Mouse (Mus musculus) frontal cortex, adult (tissue): Measurements from ENCODE around the gene Cyp27b1.
A peak's percentile ranks its signal among the peaks of the same experiment; 100 is the strongest.

ENCODE experiments used
- ATAC-seq: cut with Nextera tagmentation; 2 replicates; pipeline ENCODE4 v1.9.2; 2017; ENCODE audit warnings: mild to moderate bottlenecking, moderate library complexity, mixed read lengths; ENCODE audit not compliant: low TSS enrichment

Gene Cyp27b1

GRCm38 (mm10) chr10:127047954-127048353 lies at the start of gene Cyp27b1:
TSS of gene Cyp27b1 (plus strand) at chr10:127048250.
- ATAC-seq, result no peak

DNA sequence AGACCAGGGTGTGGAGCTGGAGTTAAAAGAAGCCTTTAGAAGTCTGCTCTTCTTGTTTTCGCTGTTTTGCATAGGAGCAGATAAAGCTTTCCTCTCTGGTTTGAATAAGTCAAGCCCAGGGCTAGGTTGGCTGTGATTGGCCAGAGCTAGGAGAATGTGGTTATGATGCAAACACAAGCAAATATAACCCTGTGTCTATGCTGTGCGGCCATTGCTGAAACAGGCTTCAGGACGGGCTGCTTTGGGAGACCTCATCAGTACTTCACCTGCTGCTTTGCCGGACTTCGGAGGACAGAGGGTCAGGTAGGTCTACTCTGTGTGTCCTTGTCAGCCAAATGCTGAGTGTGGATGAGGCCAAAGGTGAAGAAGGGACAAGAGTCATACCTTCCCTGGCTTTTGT lies 47.5 kb upstream of the Cyp27b1 start, which contains the start of gene Avil:
Avil (plus strand) TSS at position 181 of the 400 bp plus-strand sequence.
- ATAC-seq, result no peak

DNA sequence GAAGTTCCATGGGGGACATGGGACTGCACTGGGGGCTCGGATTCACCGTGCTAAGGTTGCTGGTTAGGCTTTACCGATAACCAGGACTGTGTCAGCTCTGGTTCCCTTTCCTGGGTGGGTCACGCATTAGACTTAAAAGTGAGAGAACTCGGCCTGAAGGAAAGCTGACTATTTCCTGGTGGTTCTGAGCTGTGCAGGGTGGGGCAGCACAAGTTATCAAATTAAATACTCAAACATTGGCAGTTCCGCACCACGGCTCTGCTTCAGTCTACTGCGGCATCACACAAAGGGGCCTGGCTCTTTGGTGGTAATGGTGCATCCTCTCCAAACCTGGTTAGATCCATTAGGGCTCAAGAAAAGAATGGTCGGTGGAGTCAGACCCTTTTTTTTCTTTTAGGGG lies 46.8 kb upstream of the Cyp27b1 start:
- no peak for ATAC-seq

DNA sequence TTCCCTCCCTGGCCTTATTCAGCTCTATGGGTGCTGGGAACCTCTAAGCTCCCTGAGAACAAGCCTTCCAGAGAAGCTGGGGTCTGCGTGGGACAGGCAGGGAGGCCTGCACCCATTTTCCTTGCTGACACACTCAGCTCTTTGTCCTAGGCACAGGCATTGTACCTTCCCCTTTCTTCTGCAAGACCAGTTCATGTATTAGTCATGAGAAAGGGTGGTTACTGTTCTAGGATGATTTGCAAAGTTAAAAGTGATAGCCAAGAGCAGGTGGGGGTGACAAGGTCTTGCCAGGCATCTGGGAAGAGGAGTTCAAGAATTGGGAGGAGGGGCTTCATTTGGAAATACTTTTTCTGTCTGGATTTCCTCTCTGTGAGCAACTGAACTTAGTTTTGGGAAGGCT lies 46.0 kb upstream of the Cyp27b1 start:
- ATAC-seq, result no peak

DNA sequence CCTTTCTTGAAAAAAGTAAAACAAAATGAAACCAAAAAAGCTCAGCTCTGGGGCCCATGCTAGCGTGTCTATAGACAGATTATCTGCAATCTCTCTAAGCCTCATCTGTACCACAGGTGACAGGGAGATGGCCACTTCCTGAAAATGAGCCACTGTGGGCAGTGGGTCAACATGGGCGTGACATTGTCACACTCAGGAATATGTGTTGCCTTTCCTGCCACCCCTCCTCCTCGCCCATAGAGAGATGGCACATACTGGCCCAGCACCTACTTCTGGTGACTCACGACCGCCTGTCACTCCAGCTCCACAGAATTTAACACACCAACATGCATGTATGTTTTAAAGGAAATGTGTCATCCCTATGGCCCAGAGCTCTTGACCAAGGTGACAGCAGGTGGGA lies 45.3 kb upstream of the Cyp27b1 start:
- ATAC-seq, result no peak

GRCm38 (mm10) chr10:127003334-127003733 lies 44.7 kb upstream of the Cyp27b1 start:
- no peak for ATAC-seq

GRCm38 (mm10) chr10:127003806-127004205 lies 44.2 kb upstream of the Cyp27b1 start:
- ATAC-seq, result no peak

GRCm38 (mm10) chr10:127016488-127016887 lies 31.6 kb upstream of the Cyp27b1 start:
- ATAC-seq, result no peak

- no peak for ATAC-seq
Observed at GRCm38 (mm10) chr10:127017071-127017470, 31.0 kb upstream of the Cyp27b1 start.

GRCm38 (mm10) chr10:127018422-127018821 lies 29.6 kb upstream of the Cyp27b1 start:
- no peak for ATAC-seq

- ATAC-seq, result peak; percentile 90
Observed at GRCm38 (mm10) chr10:127030336-127031296, 17.4 kb upstream of the Cyp27b1 start, which contains the start of gene Tsfm. TSS of gene Tsfm (minus strand) at chr10:127030840.

GRCm38 (mm10) chr10:127033301-127033741 lies 14.7 kb upstream of the Cyp27b1 start:
- no peak for ATAC-seq

GRCm38 (mm10) chr10:127036273-127036672 lies 11.8 kb upstream of the Cyp27b1 start:
- ATAC-seq, result no peak

DNA sequence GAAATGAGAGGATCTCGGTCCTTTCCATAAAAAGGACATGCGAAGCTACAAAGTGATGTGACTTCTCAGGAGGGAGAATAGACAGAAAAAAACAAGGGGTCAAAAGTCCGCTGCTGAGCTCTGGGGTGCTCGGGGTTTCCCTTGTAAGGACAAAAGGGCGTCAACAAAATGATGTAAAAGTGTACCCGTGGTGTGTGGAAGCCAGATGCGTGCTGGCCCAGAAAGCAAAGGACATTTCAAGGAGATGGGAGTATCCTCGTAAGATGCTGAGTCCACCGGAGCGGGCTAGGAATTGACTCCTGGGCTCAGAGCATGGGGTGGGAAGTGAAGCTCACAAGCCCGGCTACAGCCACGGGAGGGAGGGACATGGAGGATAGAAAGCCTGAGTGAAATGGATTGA lies 10.4 kb upstream of the Cyp27b1 start:
- ATAC-seq, result no peak

- ATAC-seq, result peak; percentile 39
Observed at GRCm38 (mm10) chr10:127040569-127041214, 7.4 kb upstream of the Cyp27b1 start.

GRCm38 (mm10) chr10:127041274-127041766 lies 6.7 kb upstream of the Cyp27b1 start, which contains the start of the genes Mettl1 and Eef1akmt3:
TSS of gene Mettl1 (plus strand) at chr10:127041414.
TSS of gene Eef1akmt3 (minus strand) at chr10:127041513.
- ATAC-seq, result peak; percentile 46

DNA sequence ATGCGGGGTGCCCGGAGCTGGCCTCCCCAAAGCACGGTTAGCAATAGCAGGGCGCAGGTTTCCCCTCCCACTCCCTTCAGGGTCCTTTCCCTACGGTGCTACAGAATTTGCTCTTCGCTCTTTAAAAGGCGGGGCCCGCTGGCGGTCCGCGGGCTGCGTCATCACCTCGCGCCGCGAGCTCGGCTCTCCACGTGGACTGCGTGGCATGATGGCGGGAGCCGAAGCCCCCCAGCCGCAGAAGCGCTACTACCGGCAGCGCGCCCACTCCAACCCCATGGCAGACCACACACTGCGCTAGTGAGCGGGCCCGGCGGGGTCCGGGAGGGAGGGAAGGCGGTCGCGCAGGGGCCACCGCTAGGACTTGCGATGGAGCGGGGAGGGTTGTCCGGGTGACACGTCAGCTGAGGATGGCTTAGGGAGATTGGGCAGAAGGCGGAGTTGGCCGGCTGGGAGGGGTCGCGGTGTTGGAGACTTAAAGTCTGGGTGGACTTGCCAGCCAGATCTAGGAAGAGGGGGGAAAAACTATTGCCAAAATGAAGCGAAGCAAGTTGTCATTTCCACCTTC lies 6.2 kb upstream of the Cyp27b1 start:
- ATAC-seq, result peak; percentile 82

- ATAC-seq, result no peak
Observed at GRCm38 (mm10) chr10:127042468-127043115, 5.5 kb upstream of the Cyp27b1 start.

- no peak for ATAC-seq
Observed at GRCm38 (mm10) chr10:127043187-127043586, 4.9 kb upstream of the Cyp27b1 start.

DNA sequence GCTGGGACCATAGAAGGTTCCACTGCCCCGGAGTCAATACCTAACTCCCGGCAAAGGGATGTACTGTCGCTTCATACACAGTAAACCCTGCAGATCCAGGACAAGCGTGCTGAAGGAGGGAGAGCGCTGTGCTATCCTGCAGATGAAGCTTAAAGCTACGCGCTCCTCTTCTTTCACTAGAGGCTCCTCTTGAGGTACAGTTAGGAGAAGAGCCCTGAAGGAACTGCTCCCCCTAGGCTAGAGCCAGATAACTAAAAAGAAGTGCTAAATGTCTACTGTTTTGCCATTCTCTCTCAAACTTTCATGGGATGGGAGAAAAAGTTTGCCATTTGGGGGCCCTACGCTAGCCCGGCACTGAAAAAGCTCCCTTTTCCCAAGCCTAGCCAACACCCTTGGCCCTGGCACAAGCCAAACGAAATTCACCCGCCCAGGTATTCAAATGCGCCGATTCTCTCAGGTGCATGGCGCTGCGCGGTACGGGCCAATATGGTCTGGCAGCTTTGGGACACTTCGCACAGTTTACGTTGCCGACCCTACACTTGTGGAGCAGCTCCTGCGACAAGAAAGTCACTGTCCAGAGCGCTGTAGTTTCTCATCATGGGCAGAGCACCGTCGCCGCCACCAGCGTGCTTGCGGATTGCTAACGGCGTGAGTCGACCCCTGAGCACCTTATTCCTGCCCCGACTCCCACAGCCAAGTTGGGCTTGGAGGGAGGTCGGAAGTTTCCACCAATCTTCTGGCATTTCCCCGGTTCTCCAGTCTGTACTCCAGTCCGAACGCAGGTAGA lies 751 bp downstream of the Cyp27b1 start:
- peak; percentile 75 for ATAC-seq
